In the genomic region with DNA sequence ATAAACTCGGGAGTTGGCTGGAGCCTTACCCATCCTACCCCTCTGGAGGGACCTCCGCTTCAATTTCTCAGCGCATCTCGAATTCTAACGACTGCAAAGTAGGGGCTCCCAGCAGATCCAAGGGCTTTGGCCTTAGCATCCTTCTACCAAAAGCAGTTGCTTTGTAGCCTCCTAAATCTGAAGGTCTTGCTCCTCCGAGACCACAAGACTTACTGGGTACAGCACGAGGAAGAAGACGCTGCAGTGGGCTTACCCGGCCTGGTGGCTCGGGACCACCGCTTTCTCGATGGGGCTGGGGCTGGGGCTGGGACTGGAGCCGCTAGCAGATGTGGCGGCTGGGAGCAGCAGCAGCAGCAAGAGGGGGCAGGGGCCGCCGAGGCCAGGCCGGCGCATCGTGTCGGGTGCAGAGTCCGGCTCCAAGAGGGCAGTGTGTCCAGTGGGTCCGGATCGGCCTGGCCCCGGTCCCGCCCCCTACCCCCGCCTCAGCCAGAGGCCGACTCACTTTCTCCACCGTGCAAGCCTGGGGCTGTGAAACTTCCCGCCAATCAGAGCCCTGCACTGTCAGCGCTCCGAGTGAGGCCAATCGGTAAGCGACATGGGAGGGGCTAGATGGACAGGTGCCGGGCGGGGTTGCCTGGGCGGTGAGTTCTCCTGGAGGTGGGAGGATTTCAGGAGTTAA, we compare ENCODE assay signal across 7 mouse cellular contexts. TPM values are rescaled to one million over a fixed set of nuclear protein-coding genes. Genes with fewer than 3 reads are reported as not detected.
DNase-seq lines count a peak whose midpoint lies in the region; ATAC-seq and TF ChIP-seq lines count a peak whose summit lies in the region.

Ltbp4 (minus strand) TSS at position 518 of the 679 bp plus-strand sequence.

- intact Hi-C loops in left cerebral cortex, postnatal 25 days (cut with DNase I), result loop anchor here (5.0 kb wide), 4 partner anchors 110 to 190 kb away; partner anchors contain the start of genes Blvrb, Sertad1 and Sptbn4

- no peaks in the 10 kb centered on the region for H3K9me3 ChIP-seq in G1E (replicated peaks)
- no peaks in the 10 kb centered on the region for H3K9me3 ChIP-seq in hindbrain, embryonic 14.5 days (ENCODE audit: control insufficient read depth, low read length)
- no peaks in the 10 kb centered on the region for H3K9me3 ChIP-seq in midbrain, embryonic 14.5 days (ENCODE audit: control insufficient read depth, low read length)

- no peak within 1 kb of the TSS for H3K27ac ChIP-seq in hindbrain, embryonic 14.5 days
- no peak within 1 kb of the TSS for H3K27ac ChIP-seq in midbrain, embryonic 14.5 days (replicated peaks; ENCODE audit: low read depth, low read length)

- H3K4me3 ChIP-seq in G1E (ENCODE audit: low read depth, low read length), result peak within 1 kb of the TSS; percentile 69; the same call in 1 of the 2 replicates
- H3K4me3 ChIP-seq in hindbrain, embryonic 14.5 days (replicated peaks; ENCODE audit: low read length), result peak within 1 kb of the TSS; percentile 23
- peak within 1 kb of the TSS; percentile 30 for H3K4me3 ChIP-seq in midbrain, embryonic 14.5 days (replicated peaks; ENCODE audit: low read depth, low read length)

- ATAC-seq in G1E (ENCODE audit: extremely low read depth, insufficient number of reproducible peaks, low FRiP score, poor library complexity, severe bottlenecking), result 0 out of 2 replicates have a peak, but pooled peaks have one; percentile 24
- no peak for ATAC-seq in hindbrain, embryonic 14.5 days (ENCODE audit: low FRiP score)
- no peak for ATAC-seq in midbrain, embryonic 14.5 days (ENCODE audit: low FRiP score, low TSS enrichment)

- peaks cover 15% of the 10 kb centered on the region for H3K36me3 ChIP-seq in G1E (replicated peaks)
- H3K36me3 ChIP-seq in hindbrain, embryonic 14.5 days (replicated peaks; ENCODE audit: control insufficient read depth, insufficient read depth), result peaks cover 12% of the 10 kb centered on the region
- peaks cover 7% of the 10 kb centered on the region for H3K36me3 ChIP-seq in midbrain, embryonic 14.5 days (ENCODE audit: control insufficient read depth, insufficient read depth, low read length)

- under 1% methylated on average over 36 of the region's 36 CpGs for WGBS in hindbrain, embryonic 14.5 days
- under 1% methylated on average over 36 of the region's 36 CpGs for WGBS in midbrain, embryonic 14.5 days

- H3K9ac ChIP-seq in hindbrain, embryonic 14.5 days, result peak within 1 kb of the TSS; percentile 32
- H3K9ac ChIP-seq in midbrain, embryonic 14.5 days (replicated peaks; ENCODE audit: low read length), result peak within 1 kb of the TSS; percentile 31

- peak; percentile 71 for DNase-seq in G1E (ENCODE audit: low spot score)
- no peak for DNase-seq in adrenal gland, adult 18-20 months (ENCODE audit: low spot score in 2 of 2)
- peak; percentile 77 for DNase-seq in forelimb bud, embryonic 11.5 days (ENCODE audit: low read depth, low spot score)
- DNase-seq in hindbrain, embryonic 14.5 days (ENCODE audit: low spot score), result no peak
- DNase-seq in left cerebral cortex, postnatal 25 days (ENCODE audit: low spot score in 2 of 2), result no peak
- no peak for DNase-seq in midbrain, embryonic 14.5 days
- DNase-seq in spleen, postnatal 4 days (ENCODE audit: low spot score in 2 of 2), result no peak

- peaks cover 65% of the 10 kb centered on the region for H3K27me3 ChIP-seq in G1E (ENCODE audit: insufficient read depth, low read length)
- H3K27me3 ChIP-seq in hindbrain, embryonic 14.5 days (ENCODE audit: control insufficient read depth, insufficient read depth, low read length), result peaks cover 57% of the 10 kb centered on the region
- H3K27me3 ChIP-seq in midbrain, embryonic 14.5 days (ENCODE audit: control insufficient read depth, insufficient read depth, low read length), result peaks cover 56% of the 10 kb centered on the region

- peak within 1 kb of the TSS; percentile 51 for H3K4me2 ChIP-seq in hindbrain, embryonic 14.5 days (replicated peaks)
- H3K4me2 ChIP-seq in midbrain, embryonic 14.5 days (ENCODE audit: low read length), result peak within 1 kb of the TSS; percentile 53

- peaks cover 56% of the 10 kb centered on the region for H3K4me1 ChIP-seq in G1E (ENCODE audit: insufficient read depth, low read depth, low read length)
- peaks cover 24% of the 10 kb centered on the region for H3K4me1 ChIP-seq in hindbrain, embryonic 14.5 days (replicated peaks; ENCODE audit: control insufficient read depth, insufficient read depth, low read length)
- H3K4me1 ChIP-seq in midbrain, embryonic 14.5 days (ENCODE audit: control insufficient read depth, insufficient read depth, low read length), result peaks cover 34% of the 10 kb centered on the region

- no peak for TF ChIP-seq CTCF in G1E (IDR thresholded peaks at IDR 0.05; ENCODE audit: low read depth, low read length)

RNA-seq across cellular contexts. Expression of gene Ltbp4, which starts in this region (rescaled TPM):
- 0.39 and 9.1 TPM in 2 replicates for total RNA-seq in G1E (2014; fragmentation: Nextera tagmentation)
- total RNA-seq in G1E (2017), result 0.06 and 0.16 TPM in 2 replicates
- 1.0 and 1.5 TPM in 2 replicates for polyA plus RNA-seq in G1E (2012)
- 10 to 100 TPM; 88.5 to 90.6 TPM for total RNA-seq in adrenal gland, adult 18-20 months (2021)
- 10.4 TPM in 2 replicates for polyA plus RNA-seq in hindbrain, embryonic 14.5 days (2014; fragmentation: Nextera tagmentation; extraction: Ambion mirVana)
- 10 to 100 TPM; 46.7 to 50.4 TPM for total RNA-seq in left cerebral cortex, postnatal 25 days (2021)
- polyA plus RNA-seq in midbrain, embryonic 14.5 days (2014; fragmentation: Nextera tagmentation; extraction: Ambion mirVana), result 6.4 and 7.4 TPM in 2 replicates

Comparison
In these comparisons a context has a peak if more than half of its experiments do, and no peak if none do; other contexts are left out.
1. RNA of gene Ltbp4 (total RNA-seq): 88.5 to 90.6 TPM in adrenal gland, adult 18-20 months and 46.7 to 50.4 TPM in left cerebral cortex, postnatal 25 days; 0.06 to 9.1 TPM in G1E; every median in the first group is over 4 times any median in the second.
2. DNase-seq: peak in G1E (single experiment) and forelimb bud, embryonic 11.5 days (single experiment); none in adrenal gland, adult 18-20 months (0 of 2), hindbrain, embryonic 14.5 days (single experiment), left cerebral cortex, postnatal 25 days (0 of 2), midbrain, embryonic 14.5 days (single experiment) and spleen, postnatal 4 days (0 of 2).
3. Peak in every context shown above with its lines, with median percentiles within 50 percentile points of each other: H3K4me3 ChIP-seq.